In genomic region chr8:105083449-105084050, GRCm38 (mm10) we compare ENCODE assay signal across 19 mouse cellular contexts. TPM values are rescaled to one million over a fixed set of nuclear protein-coding genes. Genes with fewer than 3 reads are reported as not detected.
"Had no signal": no experiment of that assay in that cellular context is flagged by ENCODE, and none has a peak within 500 bp of the region (broad histone marks: within the 10 kb centered on the region; RNA-seq: fewer than 3 reads in every experiment).

Gene Ces3b (plus strand): TSS chr8:105083753.

- H3K4me3 ChIP-seq: left cerebral cortex, adult 2 months; limb, embryonic 15.5 days; liver, embryonic 13.5 days; midbrain, embryonic 13.5 days had no signal

- H3K9ac ChIP-seq: limb, embryonic 15.5 days; liver, embryonic 13.5 days; midbrain, embryonic 13.5 days had no signal

- H3K36me3 ChIP-seq: limb, embryonic 15.5 days; liver, embryonic 13.5 days; midbrain, embryonic 13.5 days had no signal

- ATAC-seq: midbrain, embryonic 13.5 days had no signal

- H3K4me1 ChIP-seq: limb, embryonic 15.5 days; liver, embryonic 13.5 days; midbrain, embryonic 13.5 days had no signal

- H3K4me2 ChIP-seq: limb, embryonic 15.5 days; liver, embryonic 13.5 days; midbrain, embryonic 13.5 days had no signal

- H3K27me3 ChIP-seq: limb, embryonic 15.5 days; liver, embryonic 13.5 days; midbrain, embryonic 13.5 days had no signal

- H3K9me3 ChIP-seq: limb, embryonic 15.5 days; liver, embryonic 13.5 days; midbrain, embryonic 13.5 days had no signal

- DNase-seq: kidney, postnatal 10 days; liver, embryonic 13.5 days; lung, adult 18-20 months; right cerebral cortex, adult 18-20 months; right cerebral cortex, postnatal 25 days; thymus, postnatal 36 days had no signal

- H3K27ac ChIP-seq: left cerebral cortex, adult 2 months; limb, embryonic 15.5 days; liver, embryonic 13.5 days; midbrain, embryonic 13.5 days had no signal

RNA-seq across cellular contexts. Expression of gene Ces3b, which starts in this region (rescaled TPM):
- total RNA-seq: layer of hippocampus, postnatal 25 days; left cerebral cortex, adult 2 months; left cerebral cortex, postnatal 14 days; megakaryocyte-erythroid progenitor cell, adult 5-6 weeks; midbrain, postnatal 0 days had no signal
- polyA plus RNA-seq: large intestine, adult 2 months; limb, embryonic 11.5 days; limb, embryonic 15.5 days; liver, embryonic 13.5 days; lung, embryonic 16.5 days; midbrain, embryonic 13.5 days; midbrain, postnatal 0 days; neural tube, embryonic 14.5 days; stomach, embryonic 16.5 days; thymus, postnatal 0 days had no signal
